Mouse (Mus musculus) left cerebral cortex, adult 11 months (tissue): ENCODE results near the gene Ptgs1.
"Not testable (repeated sequence)": the region's sequence is repeated elsewhere in the genome, so short reads cannot be mapped to it uniquely, and the experiment has no call there.

Experiments
- DNase-seq: peaks from one replicate; pipeline ENCODE4 v3.0.0; 2022; ENCODE audit warnings: low spot score

The Ptgs1 gene

GRCm38 (mm10) chr2:36230366-36230765, at the start of gene Ptgs1:
Gene Ptgs1, plus strand, starts transcription at chr2:36230426.
- DNase-seq, result no peak

- not testable (repeated sequence) for DNase-seq
Observed at GRCm38 (mm10) chr2:36181587-36182368, 48.4 kb upstream of the Ptgs1 start.

- no peak for DNase-seq
Observed at GRCm38 (mm10) chr2:36183278-36183677, 46.9 kb upstream of the Ptgs1 start.

GRCm38 (mm10) chr2:36184192-36184591, 46.0 kb upstream of the Ptgs1 start:
- DNase-seq, result no peak

- no peak for DNase-seq
Observed at GRCm38 (mm10) chr2:36184876-36185275, 45.4 kb upstream of the Ptgs1 start.

GRCm38 (mm10) chr2:36189200-36189599, 41.0 kb upstream of the Ptgs1 start:
- not testable (repeated sequence) for DNase-seq

GRCm38 (mm10) chr2:36191098-36191941, 38.9 kb upstream of the Ptgs1 start:
- DNase-seq, result no peak

- DNase-seq, result no peak
Observed at GRCm38 (mm10) chr2:36197021-36197420, 33.2 kb upstream of the Ptgs1 start.

GRCm38 (mm10) chr2:36197919-36198881, 32.0 kb upstream of the Ptgs1 start:
- DNase-seq, result peak; percentile 66

- DNase-seq, result no peak
Observed at GRCm38 (mm10) chr2:36198882-36199262, 31.4 kb upstream of the Ptgs1 start.

GRCm38 (mm10) chr2:36200813-36201212, 29.4 kb upstream of the Ptgs1 start:
- no peak for DNase-seq

- no peak for DNase-seq
Observed at GRCm38 (mm10) chr2:36201756-36202610, 28.2 kb upstream of the Ptgs1 start.

GRCm38 (mm10) chr2:36202611-36202880, 27.7 kb upstream of the Ptgs1 start:
- DNase-seq, result no peak

- no peak for DNase-seq
Observed at GRCm38 (mm10) chr2:36203011-36203825, 27.0 kb upstream of the Ptgs1 start.

- no peak for DNase-seq
Observed at GRCm38 (mm10) chr2:36204595-36204994, 25.6 kb upstream of the Ptgs1 start.

- DNase-seq, result no peak
Observed at GRCm38 (mm10) chr2:36207071-36207470, 23.2 kb upstream of the Ptgs1 start.

- no peak for DNase-seq
Observed at GRCm38 (mm10) chr2:36210796-36211195, 19.4 kb upstream of the Ptgs1 start.

GRCm38 (mm10) chr2:36211785-36212184, 18.4 kb upstream of the Ptgs1 start:
- no peak for DNase-seq

- DNase-seq, result no peak
Observed at GRCm38 (mm10) chr2:36213108-36213507, 17.1 kb upstream of the Ptgs1 start.

- peak; percentile 67 for DNase-seq
Observed at GRCm38 (mm10) chr2:36214023-36214422, 16.2 kb upstream of the Ptgs1 start.
